Mouse (Mus musculus): Measurements from ENCODE around the gene Gm11569.

DNA sequence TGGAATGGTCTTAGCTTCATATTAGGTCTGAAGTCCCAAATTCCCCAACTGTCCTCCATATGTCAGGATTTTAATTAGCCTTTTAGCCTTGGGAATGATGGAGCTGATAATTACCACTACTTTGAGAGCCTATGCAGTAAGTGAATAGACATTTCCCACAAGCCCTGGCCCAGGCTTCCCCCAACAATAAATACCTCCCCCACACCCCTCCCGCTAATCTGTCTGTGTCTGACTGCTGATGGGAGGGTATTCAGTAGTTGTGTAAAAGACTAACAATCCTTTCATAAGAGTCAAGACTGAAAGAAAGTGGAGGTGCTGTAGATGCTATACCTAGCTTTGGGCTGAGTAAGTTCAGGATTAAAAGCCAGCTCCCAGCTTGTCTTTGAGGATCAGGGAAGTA is 43.5 kb upstream of the Gm11569 start:
- no peak for TF ChIP-seq RCOR1 (conservative IDR thresholded peaks at IDR 0.05; ENCODE audit: low read depth, low read length)
- no peak for TF ChIP-seq SIN3A (IDR thresholded peaks at IDR 0.05; ENCODE audit: low read length)
- TF ChIP-seq CTCF (conservative IDR thresholded peaks at IDR 0.05 in 1 of 2, IDR thresholded peaks at IDR 0.05 in 1 of 2; ENCODE audit: low read depth in 2 of 2, low read length in 2 of 2): no peak
- no peak for TF ChIP-seq ZMIZ1 (IDR thresholded peaks at IDR 0.05; ENCODE audit: low read depth, low read length)
- no peak for TF ChIP-seq CHD1 (IDR thresholded peaks at IDR 0.05; ENCODE audit: low read depth, low read length)
- TF ChIP-seq ZC3H11A (IDR thresholded peaks at IDR 0.05; ENCODE audit: low read depth, low read length): no peak
- TF ChIP-seq POLR2A (IDR thresholded peaks at IDR 0.05; ENCODE audit: low read depth, low read length): no peak
- no peak for TF ChIP-seq MAX (IDR thresholded peaks at IDR 0.05; ENCODE audit: low read length)
- TF ChIP-seq KAT2A (IDR thresholded peaks at IDR 0.05; ENCODE audit: insufficient replicate concordance, low read length): no peak
- TF ChIP-seq SMC3 (IDR thresholded peaks at IDR 0.05; ENCODE audit: low read depth, low read length): no peak
- TF ChIP-seq MEF2A (IDR thresholded peaks at IDR 0.05; ENCODE audit: borderline replicate concordance, low read depth, low read length): no peak
